Mouse (Mus musculus) CH12F3 (cell line): ENCODE results near the gene Zfp13.

ENCODE experiments used
- in situ Hi-C: fragments of 300-500 bp; cut with MboI; formaldehyde crosslinking; loops from 2 replicates; pipeline ENCODE4 v1.14.3; 2020; ENCODE audit warnings: low sequenced_read_pairs

The Zfp13 gene

GRCm38 (mm10) chr17:23592926-23593300 is 6.4 kb downstream of the Zfp13 start:
- in situ Hi-C loops: no loop called here

- in situ Hi-C loops: no loop called here
Observed at GRCm38 (mm10) chr17:23592208-23592925, 6.9 kb downstream of the Zfp13 start.

- in situ Hi-C loops: no loop called here
Observed at GRCm38 (mm10) chr17:23587253-23587652, 12.0 kb downstream of the Zfp13 start.

- in situ Hi-C loops: no loop called here
Observed at GRCm38 (mm10) chr17:23585721-23586491, 13.4 kb downstream of the Zfp13 start.

GRCm38 (mm10) chr17:23584786-23585185 is 14.5 kb downstream of the Zfp13 start:
- in situ Hi-C loops: no loop called here

- in situ Hi-C loops: no loop called here
Observed at GRCm38 (mm10) chr17:23575951-23576552, 23.2 kb downstream of the Zfp13 start.

- in situ Hi-C loops: no loop called here
Observed at GRCm38 (mm10) chr17:23574130-23574529, 25.2 kb downstream of the Zfp13 start.

GRCm38 (mm10) chr17:23572059-23572458 is 27.2 kb downstream of the Zfp13 start:
- in situ Hi-C loops: no loop called here

- in situ Hi-C loops: no loop called here
Observed at GRCm38 (mm10) chr17:23571084-23571483, 28.2 kb downstream of the Zfp13 start.

GRCm38 (mm10) chr17:23570017-23570416 is 29.3 kb downstream of the Zfp13 start:
- in situ Hi-C loops: no loop called here

GRCm38 (mm10) chr17:23568370-23568769 is 30.9 kb downstream of the Zfp13 start:
- in situ Hi-C loops: loop anchor here (5.0 kb wide), 1 partner anchor 34 kb away; the partner anchor contains the start of gene Zscan10

- in situ Hi-C loops: loop anchor here (5.0 kb wide), 1 partner anchor 36 kb away; the partner anchor contains the start of gene Zscan10
Observed at GRCm38 (mm10) chr17:23566787-23567186, 32.5 kb downstream of the Zfp13 start.

- in situ Hi-C loops: no loop called here
Observed at GRCm38 (mm10) chr17:23564368-23564715, 34.9 kb downstream of the Zfp13 start.

GRCm38 (mm10) chr17:23563595-23564367 is 35.5 kb downstream of the Zfp13 start, which contains the start of gene Zfp213:
Zfp213 (minus strand) TSS chr17:23564238.
- in situ Hi-C loops: no loop called here

- in situ Hi-C loops: no loop called here
Observed at GRCm38 (mm10) chr17:23559767-23560166, 39.5 kb downstream of the Zfp13 start.

GRCm38 (mm10) chr17:23555243-23555916 is 43.9 kb downstream of the Zfp13 start:
- in situ Hi-C loops: no loop called here

GRCm38 (mm10) chr17:23554321-23554720 is 45.0 kb downstream of the Zfp13 start:
- in situ Hi-C loops: no loop called here

GRCm38 (mm10) chr17:23553634-23554120 is 45.6 kb downstream of the Zfp13 start:
- in situ Hi-C loops: no loop called here

GRCm38 (mm10) chr17:23552896-23553633 is 46.2 kb downstream of the Zfp13 start:
- in situ Hi-C loops: no loop called here

- in situ Hi-C loops: no loop called here
Observed at GRCm38 (mm10) chr17:23551963-23552362, 47.3 kb downstream of the Zfp13 start.
